Mouse (Mus musculus) embryonic stem cell, embryonic (primary cell): ENCODE measurements at regions not wholly inside any gene's neighbourhood (a gene's known extent, or its start where the extent isn't known, plus 50 kb on each side); places are given as distances from the start of the nearest gene placed in this dataset.

Experiments
- CTCF ChIA-PET, 4 experiments: fragments of 300-600 bp in 2 of 4; fragments of 350-600 bp in 2 of 4; sonication (Branson Sonifier 250); formaldehyde crosslinking; loops; one replicate each; lab custom pipeline; 2022; ENCODE audit warnings: inconsistent platforms in 2 of 4; lab: Charles Lee
- POLR2A ChIA-PET, 4 experiments: fragments of 300-600 bp in 2 of 4; fragments of 350-600 bp in 2 of 4; sonication (Branson Sonifier 250); formaldehyde crosslinking; loops; one replicate each; lab custom pipeline; 2022; ENCODE audit warnings: antibody characterized with exemption in 4 of 4, inconsistent platforms in 1 of 4; lab: Charles Lee

DNA sequence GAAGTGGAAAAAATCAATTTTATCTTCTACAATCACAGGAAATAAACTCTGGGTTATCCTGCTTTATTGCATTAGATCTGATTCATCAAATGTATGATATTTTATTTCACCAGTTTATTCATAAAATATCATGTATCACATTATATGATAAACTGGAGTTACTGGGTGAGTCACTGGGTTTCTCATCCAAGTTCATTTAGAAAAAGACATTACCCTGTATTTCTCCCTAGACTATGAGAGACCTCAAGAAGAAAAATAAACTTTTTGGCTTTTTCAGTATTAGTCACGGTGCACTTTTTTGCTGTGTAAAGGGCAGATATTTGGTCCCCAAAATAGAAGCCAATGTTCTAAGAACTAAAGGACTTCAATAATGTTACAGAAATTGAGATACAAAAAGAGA lies 604.8 kb upstream of the Gm8797 start:
- CTCF ChIA-PET = no interaction called here
- POLR2A ChIA-PET = interaction anchor here in 1 of 4 experiments (0.7 kb wide), 1 partner anchor 588 kb away, joined by 4 read pairs; no protein-coding TSS in a partner anchor

DNA sequence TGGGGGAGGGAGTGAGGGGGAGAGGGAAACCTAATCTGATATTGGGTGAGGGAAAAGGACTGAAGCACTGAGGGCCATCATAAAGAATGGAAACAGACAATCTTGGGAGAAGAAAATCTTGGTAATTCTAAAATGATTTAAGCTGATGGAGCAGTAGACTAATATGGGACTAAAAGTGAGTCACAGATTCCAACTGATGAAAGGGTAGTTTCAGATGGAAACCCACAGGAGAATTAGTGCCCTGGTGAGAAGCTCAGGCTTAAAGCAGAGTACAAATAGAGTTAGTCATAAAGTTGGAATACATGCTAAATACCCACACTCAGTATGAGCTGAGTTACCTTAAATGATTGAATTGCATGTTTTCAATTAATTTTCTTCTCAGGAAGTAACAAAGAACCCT lies 600.3 kb upstream of the Gm8797 start:
- ChIA-PET CTCF (interaction anchor here in 1 of 4 experiments (0.7 kb wide), 1 partner anchor 13 kb away, joined by 5 read pairs; no protein-coding TSS in a partner anchor), POLR2A (no interaction called here)
